Mouse (Mus musculus): Measurements from ENCODE around the gene Tapt1.

Gene Tapt1

GRCm38 (mm10) chr5:44234606-44235005, 8.2 kb upstream of the Tapt1 start:
- DNase-seq (ENCODE audit: low spot score): no peak

GRCm38 (mm10) chr5:44233933-44234332, 7.5 kb upstream of the Tapt1 start:
- no peak for DNase-seq (ENCODE audit: low spot score)

DNA sequence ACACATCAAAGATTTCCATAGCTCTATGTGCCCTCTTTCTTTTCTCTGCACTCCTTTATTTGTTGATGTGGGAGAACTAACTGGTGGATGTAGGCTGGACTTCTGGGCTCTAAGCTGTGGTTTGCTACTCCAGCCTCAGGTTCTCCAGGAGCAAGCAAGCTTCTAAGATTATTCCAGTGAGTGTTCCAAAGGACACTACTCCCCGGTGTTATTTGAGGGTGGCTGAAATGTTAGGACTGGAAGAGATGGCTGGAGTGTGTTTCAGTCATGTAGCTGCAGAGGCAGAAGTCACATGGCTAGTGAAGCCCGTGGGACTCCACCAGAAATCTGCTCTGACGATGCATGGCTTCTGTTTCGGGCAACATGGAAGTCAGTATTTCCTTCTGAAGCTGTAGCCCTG, 2.3 kb upstream of the Tapt1 start:
- no peak for DNase-seq (ENCODE audit: low spot score)

GRCm38 (mm10) chr5:44228323-44228722, 1.9 kb upstream of the Tapt1 start:
- no peak for DNase-seq (ENCODE audit: low spot score)

- DNase-seq (ENCODE audit: low spot score): no peak
Measured at GRCm38 (mm10) chr5:44227462-44227840, 1.0 kb upstream of the Tapt1 start.

- peak; percentile 28 for DNase-seq (ENCODE audit: low spot score)
Measured at GRCm38 (mm10) chr5:44225911-44226520, 410 bp downstream of the Tapt1 start.

- DNase-seq (ENCODE audit: low spot score): no peak
Measured at GRCm38 (mm10) chr5:44224916-44225600, 1.4 kb downstream of the Tapt1 start.

DNA sequence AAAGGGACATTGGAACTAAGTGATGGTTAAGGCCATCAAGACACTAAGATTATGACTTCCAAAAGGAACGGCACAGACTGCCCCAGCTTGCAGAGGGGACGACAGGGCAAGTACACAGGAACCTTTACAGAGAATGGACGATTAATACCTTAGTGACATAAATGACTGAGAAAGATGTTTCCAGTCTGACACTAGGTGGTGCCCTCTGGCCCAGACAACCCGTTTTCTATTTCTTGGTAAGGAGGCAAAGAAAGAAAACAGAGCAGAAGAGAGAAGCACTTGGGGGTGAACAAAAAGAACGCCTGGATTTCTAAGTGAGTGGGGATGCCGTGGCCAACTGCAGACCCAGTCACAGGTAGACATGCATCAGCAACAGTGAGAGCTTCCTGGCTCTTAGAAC, 2.2 kb downstream of the Tapt1 start:
- peak; percentile 60 for DNase-seq (ENCODE audit: low spot score)

DNA sequence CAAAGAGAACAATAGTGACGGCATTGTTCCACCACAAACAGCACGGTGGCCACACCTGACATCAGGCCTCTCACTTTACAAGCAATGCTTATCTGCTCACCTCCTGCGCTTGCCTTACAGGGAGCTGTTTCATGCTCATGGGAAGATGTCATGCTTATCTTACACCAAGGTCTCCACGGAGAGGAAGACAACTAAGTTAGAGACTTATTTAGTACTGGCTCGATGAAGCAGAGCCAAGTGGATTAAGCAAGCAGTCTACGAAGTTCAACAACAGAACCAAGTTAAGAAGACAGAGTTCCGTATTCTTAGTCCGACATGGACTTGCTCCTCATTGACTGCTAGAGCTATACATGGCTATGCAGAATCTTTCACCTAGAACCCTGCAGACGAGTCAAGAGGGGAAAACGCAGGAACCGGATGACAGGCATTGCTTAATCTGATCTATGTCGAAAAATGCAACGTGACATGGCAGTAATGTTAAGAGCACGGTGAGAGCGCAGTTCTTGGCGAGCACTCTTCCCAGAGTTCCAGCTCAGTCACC, 3.0 kb downstream of the Tapt1 start:
- DNase-seq (ENCODE audit: low spot score): peak; percentile 55

- DNase-seq (ENCODE audit: low spot score): peak; percentile 74
Measured at GRCm38 (mm10) chr5:44220430-44220829, 6.0 kb downstream of the Tapt1 start.

DNA sequence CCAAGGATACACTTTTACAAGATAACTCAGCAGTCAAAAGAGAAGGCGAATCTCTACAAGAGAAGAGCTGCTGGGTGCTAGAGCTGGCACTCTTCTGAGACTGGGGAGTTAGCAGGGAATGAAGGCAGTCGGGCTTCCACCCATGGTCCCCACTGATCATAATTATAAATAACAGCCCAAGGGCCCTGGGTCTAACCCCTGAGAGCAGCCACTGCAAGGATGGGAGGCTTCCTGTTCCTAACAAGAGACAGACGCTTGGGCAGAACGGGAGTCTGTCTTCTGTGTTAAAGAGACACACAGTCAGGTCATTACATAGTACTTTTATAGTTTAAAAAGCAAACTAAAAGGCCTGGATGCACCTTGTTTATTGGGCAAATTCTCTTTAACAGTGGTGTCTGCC, 6.6 kb downstream of the Tapt1 start:
- DNase-seq (ENCODE audit: low spot score): no peak

GRCm38 (mm10) chr5:44218483-44218882, 7.9 kb downstream of the Tapt1 start:
- DNase-seq (ENCODE audit: low spot score): no peak

- no peak for DNase-seq (ENCODE audit: low spot score)
Measured at GRCm38 (mm10) chr5:44217685-44218041, 8.8 kb downstream of the Tapt1 start.

GRCm38 (mm10) chr5:44217041-44217684, 9.3 kb downstream of the Tapt1 start:
- DNase-seq (ENCODE audit: low spot score): no peak

DNA sequence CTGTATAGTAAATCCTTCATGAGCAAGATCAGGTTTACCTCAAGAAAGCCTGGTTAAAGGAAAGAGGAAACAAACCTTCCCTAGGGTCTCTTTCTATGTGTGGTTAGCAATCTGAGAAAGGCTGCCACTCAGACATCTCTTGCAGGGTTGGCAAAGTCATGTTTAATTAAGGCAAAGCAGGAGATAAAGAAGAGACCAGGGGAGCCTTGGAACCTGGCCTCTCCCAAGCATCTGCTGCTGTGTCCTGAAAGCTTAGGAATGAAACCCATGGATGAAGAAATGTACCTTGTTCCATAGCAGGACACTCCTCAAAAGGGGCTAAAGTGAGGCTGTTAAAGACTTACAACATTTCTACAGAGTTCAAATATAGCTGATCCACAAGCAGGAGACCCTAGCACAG, 11.3 kb downstream of the Tapt1 start:
- DNase-seq (ENCODE audit: low spot score): no peak

GRCm38 (mm10) chr5:44214025-44214424, 12.4 kb downstream of the Tapt1 start:
- no peak for DNase-seq (ENCODE audit: low spot score)

- DNase-seq (ENCODE audit: low spot score): no peak
Measured at GRCm38 (mm10) chr5:44213391-44213790, 13.0 kb downstream of the Tapt1 start.

DNA sequence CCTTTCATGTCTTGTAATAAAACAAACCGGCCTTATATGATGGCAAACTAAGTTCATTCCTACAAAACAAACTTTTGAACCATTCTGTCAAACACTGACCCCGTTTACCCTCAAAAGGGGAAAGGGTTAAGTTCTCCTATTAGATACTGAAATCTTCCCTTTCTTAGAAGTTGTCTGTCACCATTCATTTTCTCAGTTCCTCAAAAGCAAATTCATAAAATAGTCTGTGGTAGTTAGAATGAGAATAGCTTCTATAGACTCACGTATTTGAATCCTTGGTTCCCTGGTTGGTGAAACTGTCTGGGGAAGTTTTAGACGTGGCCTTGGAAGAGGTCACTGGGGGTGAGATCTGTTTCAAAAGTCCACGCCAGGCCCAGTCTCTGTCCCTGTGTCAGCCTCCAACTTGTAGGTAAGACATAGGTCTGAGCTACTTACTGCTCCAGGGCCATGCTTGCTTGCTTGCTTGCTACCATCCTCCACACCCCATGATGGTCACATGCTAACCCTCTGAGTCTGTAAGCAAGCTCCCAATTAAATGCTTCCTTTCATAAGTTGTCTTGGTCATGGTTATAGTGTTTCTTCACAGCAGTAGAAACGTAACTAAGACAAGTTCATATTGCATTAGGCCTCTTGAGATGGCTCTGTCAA, 14.5 kb downstream of the Tapt1 start:
- DNase-seq (ENCODE audit: low spot score): no peak

GRCm38 (mm10) chr5:44207286-44207685, 19.1 kb downstream of the Tapt1 start:
- DNase-seq (ENCODE audit: low spot score): no peak

DNA sequence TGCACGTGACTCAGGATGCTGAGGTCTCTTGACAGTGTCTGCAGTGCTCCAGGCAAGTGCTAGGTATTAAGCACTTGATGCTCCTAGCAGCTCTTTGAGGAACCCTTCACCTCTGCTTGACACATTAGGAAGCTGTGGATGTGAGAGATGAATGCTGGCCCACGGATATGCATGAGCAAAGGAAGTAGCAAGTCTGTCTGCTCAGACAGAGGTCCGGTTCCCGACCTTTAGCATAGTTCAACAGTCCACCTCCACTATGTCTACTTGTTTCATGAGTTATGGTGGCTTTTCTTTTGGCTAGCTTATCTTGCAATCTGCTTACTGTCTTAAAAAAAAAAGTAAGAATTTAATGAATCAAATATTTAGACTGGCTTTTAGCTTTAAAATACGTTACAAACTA, 19.8 kb downstream of the Tapt1 start:
- no peak for DNase-seq (ENCODE audit: low spot score)

DNA sequence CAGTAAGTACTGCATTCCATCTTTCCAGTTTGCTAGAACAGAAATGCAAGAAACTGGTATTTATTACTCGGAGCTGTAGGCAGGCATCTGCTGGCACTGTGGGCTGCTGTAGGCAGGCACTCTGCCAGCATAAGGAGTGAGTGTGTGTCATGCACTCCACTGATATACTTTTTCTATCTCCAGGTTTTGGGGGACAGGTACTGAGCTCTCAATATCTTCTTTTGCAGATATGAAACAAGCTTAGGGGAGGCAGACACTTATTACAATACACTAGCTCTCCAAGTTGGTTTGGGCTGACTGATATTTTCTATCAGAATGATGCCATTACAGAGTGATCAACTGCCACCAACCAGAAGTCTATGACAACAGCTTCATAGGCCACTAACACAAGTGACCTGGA, 23.0 kb downstream of the Tapt1 start:
- no peak for DNase-seq (ENCODE audit: low spot score)

GRCm38 (mm10) chr5:44201665-44202064, 24.8 kb downstream of the Tapt1 start:
- no peak for DNase-seq (ENCODE audit: low spot score)

GRCm38 (mm10) chr5:44199109-44199508, 27.3 kb downstream of the Tapt1 start:
- no peak for DNase-seq (ENCODE audit: low spot score)

Data from T-cell, adult 2 months (primary cell).